Mouse (Mus musculus): ENCODE data around the gene Atoh7. TPM values are rescaled to one million over a fixed set of nuclear protein-coding genes. Genes with fewer than 3 reads are reported as not detected.
"Not testable (repeated sequence)": the region's sequence is repeated elsewhere in the genome, so short reads cannot be mapped to it uniquely, and the experiment has no call there.

Gene Atoh7
- total RNA-seq (2014; rRNA removed) (10.5 and 13.8 TPM in 2 replicates), polyA plus RNA-seq (2015; fragmentation: Nextera tagmentation; extraction: Ambion mirVana) (14.7 and 15.4 TPM in 2 replicates)

- no peaks in the 10 kb centered on the region; the same call in 1 of the 2 replicates for H3K27me3 ChIP-seq (ENCODE audit: insufficient read depth, low read length)
- no peak for TF ChIP-seq CTCF (IDR thresholded peaks at IDR 0.05; ENCODE audit: low read depth)
- 7% methylated on average over 16 of the region's 16 CpGs for WGBS
These were observed at the start of gene Atoh7 for GRCm38 (mm10) chr10:63099521-63099920. TSS of gene Atoh7 (plus strand) at chr10:63099651.

GRCm38 (mm10) chr10:63051267-63051666, 48.2 kb upstream of the Atoh7 start:
- WGBS, result 70% methylated on average over 7 of the region's 7 CpGs
- ATAC-seq, result no peak

More at GRCm38 (mm10) chr10:63099521-63099920, at the start of gene Atoh7:
- H3K4me3 ChIP-seq (ENCODE audit: low read length), result peak within 1 kb of the TSS; percentile 74
- H3K4me1 ChIP-seq (ENCODE audit: insufficient read depth, low read length), result no peaks in the 10 kb centered on the region
- H3K36me3 ChIP-seq (ENCODE audit: insufficient read depth, low read length), result no peaks in the 10 kb centered on the region
- peak; percentile 8 for DNase-seq (ENCODE audit: low spot score)
- peak within 1 kb of the TSS; percentile 71 for H3K27ac ChIP-seq
- peak within 1 kb of the TSS; percentile 84 for H3K4me2 ChIP-seq (ENCODE audit: low read depth, low read length)
- peak; percentile 50; the same call in 1 of the 2 replicates for ATAC-seq
- H3K9ac ChIP-seq (replicated peaks; ENCODE audit: low read length), result peak within 1 kb of the TSS; percentile 74
- H3K9me3 ChIP-seq (ENCODE audit: low read length), result no peaks in the 10 kb centered on the region

GRCm38 (mm10) chr10:63052011-63052410, 47.4 kb upstream of the Atoh7 start:
- Histone ChIP-seq H3K9ac (replicated peaks; ENCODE audit: low read length) (no peak overlapping the region), H3K9me3 (ENCODE audit: low read length) (no peaks in the 10 kb centered on the region), H3K4me2 (ENCODE audit: low read depth, low read length) (no peak overlapping the region), H3K27me3 (ENCODE audit: insufficient read depth, low read length) (no peaks in the 10 kb centered on the region), H3K36me3 (ENCODE audit: insufficient read depth, low read length) (no peaks in the 10 kb centered on the region), H3K27ac (no peak overlapping the region), H3K4me3 (ENCODE audit: low read length) (no peak overlapping the region), H3K4me1 (ENCODE audit: insufficient read depth, low read length) (no peaks in the 10 kb centered on the region)
- ATAC-seq, result no peak
- 81% methylated on average over 6 of the region's 6 CpGs for WGBS
- no peak for TF ChIP-seq CTCF (IDR thresholded peaks at IDR 0.05; ENCODE audit: low read depth)
- no peak for DNase-seq (ENCODE audit: low spot score)

More at GRCm38 (mm10) chr10:63051267-63051666, 48.2 kb upstream of the Atoh7 start:
- Histone ChIP-seq H3K36me3 (ENCODE audit: insufficient read depth, low read length) (no peaks in the 10 kb centered on the region), H3K4me2 (ENCODE audit: low read depth, low read length) (no peak overlapping the region), H3K27ac (no peak overlapping the region), H3K4me3 (ENCODE audit: low read length) (no peak overlapping the region), H3K27me3 (ENCODE audit: insufficient read depth, low read length) (no peaks in the 10 kb centered on the region), H3K9me3 (ENCODE audit: low read length) (no peaks in the 10 kb centered on the region), H3K4me1 (ENCODE audit: insufficient read depth, low read length) (no peaks in the 10 kb centered on the region), H3K9ac (replicated peaks; ENCODE audit: low read length) (no peak overlapping the region)
- no peak for DNase-seq (ENCODE audit: low spot score)
- TF ChIP-seq CTCF (IDR thresholded peaks at IDR 0.05; ENCODE audit: low read depth), result no peak

GRCm38 (mm10) chr10:63053007-63053406, 46.4 kb upstream of the Atoh7 start:
- no peaks in the 10 kb centered on the region for H3K9me3 ChIP-seq (ENCODE audit: low read length)
- H3K27me3 ChIP-seq (ENCODE audit: insufficient read depth, low read length), result no peaks in the 10 kb centered on the region
- TF ChIP-seq CTCF (IDR thresholded peaks at IDR 0.05; ENCODE audit: low read depth), result no peak
- ATAC-seq (no peak), DNase-seq (ENCODE audit: low spot score) (no peak)
- no peak overlapping the region for H3K4me3 ChIP-seq (ENCODE audit: low read length)
- H3K4me2 ChIP-seq (ENCODE audit: low read depth, low read length), result no peak overlapping the region
- 59% methylated on average over 6 of the region's 6 CpGs for WGBS
- H3K4me1 ChIP-seq (ENCODE audit: insufficient read depth, low read length), result no peaks in the 10 kb centered on the region
- H3K36me3 ChIP-seq (ENCODE audit: insufficient read depth, low read length), result no peaks in the 10 kb centered on the region
- no peak overlapping the region for H3K27ac ChIP-seq
- H3K9ac ChIP-seq (replicated peaks; ENCODE audit: low read length), result no peak overlapping the region

GRCm38 (mm10) chr10:63054071-63054470, 45.4 kb upstream of the Atoh7 start:
- not testable (repeated sequence) for ATAC-seq; H3K4me2 ChIP-seq (ENCODE audit: low read depth, low read length); H3K4me3 ChIP-seq (ENCODE audit: low read length); DNase-seq (ENCODE audit: low spot score); H3K36me3 ChIP-seq (ENCODE audit: insufficient read depth, low read length); H3K9ac ChIP-seq (replicated peaks; ENCODE audit: low read length); H3K27me3 ChIP-seq (ENCODE audit: insufficient read depth, low read length); H3K27ac ChIP-seq; H3K9me3 ChIP-seq (ENCODE audit: low read length); H3K4me1 ChIP-seq (ENCODE audit: insufficient read depth, low read length)
- 92% methylated on average over 6 of the region's 6 CpGs for WGBS

GRCm38 (mm10) chr10:63054586-63054985, 44.9 kb upstream of the Atoh7 start:
- ATAC-seq, result no peak
- no peak overlapping the region for H3K4me2 ChIP-seq (ENCODE audit: low read depth, low read length)

GRCm38 (mm10) chr10:63056966-63057750, 42.3 kb upstream of the Atoh7 start:
- ATAC-seq, result no peak
- Histone ChIP-seq H3K36me3 (ENCODE audit: insufficient read depth, low read length) (no peaks in the 10 kb centered on the region), H3K4me1 (ENCODE audit: insufficient read depth, low read length) (no peaks in the 10 kb centered on the region), H3K9ac (replicated peaks; ENCODE audit: low read length) (no peak overlapping the region), H3K4me3 (ENCODE audit: low read length) (no peak overlapping the region), H3K4me2 (ENCODE audit: low read depth, low read length) (no peak overlapping the region), H3K27ac (no peak overlapping the region), H3K9me3 (ENCODE audit: low read length) (no peaks in the 10 kb centered on the region), H3K27me3 (ENCODE audit: insufficient read depth, low read length) (no peaks in the 10 kb centered on the region)
- no peak for DNase-seq (ENCODE audit: low spot score)
- 44% methylated on average over 24 of the region's 24 CpGs for WGBS
- no peak for TF ChIP-seq CTCF (IDR thresholded peaks at IDR 0.05; ENCODE audit: low read depth)

More at GRCm38 (mm10) chr10:63054586-63054985, 44.9 kb upstream of the Atoh7 start:
- no peak overlapping the region for H3K9ac ChIP-seq (replicated peaks; ENCODE audit: low read length)
- no peaks in the 10 kb centered on the region for H3K4me1 ChIP-seq (ENCODE audit: insufficient read depth, low read length)
- TF ChIP-seq CTCF (IDR thresholded peaks at IDR 0.05; ENCODE audit: low read depth), result 0 out of 2 replicates have a peak, but pooled peaks have one; percentile 14
- H3K27ac ChIP-seq, result no peak overlapping the region
- no peaks in the 10 kb centered on the region for H3K27me3 ChIP-seq (ENCODE audit: insufficient read depth, low read length)
- H3K9me3 ChIP-seq (ENCODE audit: low read length), result no peaks in the 10 kb centered on the region
- WGBS, result 80% methylated on average over 2 of the region's 2 CpGs
- no peak for DNase-seq (ENCODE audit: low spot score)
- no peak overlapping the region for H3K4me3 ChIP-seq (ENCODE audit: low read length)
- no peaks in the 10 kb centered on the region for H3K36me3 ChIP-seq (ENCODE audit: insufficient read depth, low read length)
